Mouse (Mus musculus) liver, embryonic 16.5 days (tissue): Measurements from ENCODE around the gene Dnaja4. TPM values are rescaled to one million over a fixed set of nuclear protein-coding genes. Genes with fewer than 3 reads are reported as not detected.
A peak's percentile ranks its signal among the peaks of the same experiment; 100 is the strongest.

Experiments
- ATAC-seq: fragments of 200-750 bp; cut with Nextera tagmentation; 2 replicates; pipeline ENCODE4 v1.8.0; 2017; ENCODE audit warnings: low read depth, mild to moderate bottlenecking, moderate number of reproducible peaks, moderate library complexity
- H3K27ac ChIP-seq: fragments of 300-500 bp; sonication (generic); 2 replicates; pipeline ENCODE4 v1.5.1; 2014; ENCODE audit warnings: mild to moderate bottlenecking, low read length
- H3K27me3 ChIP-seq: fragments of 300-500 bp; sonication (generic); 2 replicates; pipeline ENCODE4 v1.6.1; 2014; ENCODE audit warnings: low read depth, low read length, mixed read lengths; ENCODE audit not compliant: control insufficient read depth, insufficient read depth
- H3K36me3 ChIP-seq: fragments of 300-500 bp; sonication (generic); 2 replicates; pipeline ENCODE4 v1.6.1; 2014; ENCODE audit warnings: mild to moderate bottlenecking; ENCODE audit not compliant: control insufficient read depth, insufficient read depth
- H3K4me1 ChIP-seq: fragments of 300-500 bp; sonication (generic); 2 replicates; pipeline ENCODE4 v1.6.1; 2014; ENCODE audit warnings: low read depth, low read length, mixed read lengths; ENCODE audit not compliant: control insufficient read depth
- H3K4me2 ChIP-seq: fragments of 300-500 bp; sonication (generic); 2 replicates; pipeline ENCODE4 v1.6.1; 2014; ENCODE audit warnings: low read depth, low read length, mixed read lengths
- H3K4me3 ChIP-seq: fragments of 300-500 bp; sonication (generic); 2 replicates; pipeline ENCODE4 v1.5.1; 2014; ENCODE audit warnings: low read depth, mild to moderate bottlenecking, low read length
- H3K9ac ChIP-seq: fragments of 300-500 bp; sonication (generic); 2 replicates; pipeline ENCODE4 v1.6.1; 2014; ENCODE audit warnings: low read depth, low read length
- H3K9me3 ChIP-seq: fragments of 300-500 bp; sonication (generic); replicated peaks from 2 replicates; pipeline ENCODE4 v1.6.1; 2016; ENCODE audit warnings: low read length; ENCODE audit not compliant: control insufficient read depth
- WGBS: fragments of 180-500 bp; shearing (Covaris S2); extraction: QIAGEN DNeasy Blood & Tissue Kit; methylation state at CpG from one replicate; pipeline ENCODE4 v1.1.7; 2014; ENCODE audit not compliant: insufficient replicate concordance; 5-methylcytosine and 5-hydroxymethylcytosine counted together
- microRNA-seq: library from miRNA; unstranded; fragments of <30 nt; microRNA quantifications from one replicate; pipeline ENCODE4, GENCODE M21; 2016
- polyA plus RNA-seq: library from polyadenylated mRNA; unstranded; fragments of >200 nt; fragmentation: Nextera tagmentation; extraction: Ambion mirVana; gene quantifications from 2 replicates; pipeline ENCODE4 v1.2.1, GENCODE M21; 2015

The Dnaja4 gene
- polyA plus RNA-seq, 1 experiment from 2014 or later: 18.4 TPM

DNA sequence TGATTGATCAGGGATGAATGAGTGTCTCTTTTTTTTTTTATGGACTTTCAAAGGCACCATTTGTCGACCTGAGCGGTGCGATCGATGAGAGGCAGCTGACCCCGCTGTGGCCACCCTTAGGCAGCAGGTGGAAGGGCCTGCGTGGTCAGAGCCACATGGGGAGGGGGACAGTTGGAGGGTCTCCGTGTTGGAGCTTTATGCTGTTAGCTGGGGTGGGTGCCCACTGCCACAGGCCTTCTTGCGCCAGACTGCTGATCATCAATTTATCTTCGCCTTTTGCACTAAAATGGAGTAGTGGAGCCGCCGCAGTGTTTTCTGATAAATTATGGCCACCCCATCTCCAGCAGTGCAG, 54.2 kb downstream of the Dnaja4 start:
- no peak overlapping the region for H3K9ac ChIP-seq
- H3K4me3 ChIP-seq: no peak overlapping the region
- no peak for ATAC-seq
- 57% methylated on average over 11 of the region's 11 CpGs for WGBS
- H3K27me3 ChIP-seq: no peaks in the 10 kb centered on the region
- H3K36me3 ChIP-seq: no peaks in the 10 kb centered on the region
- no peak overlapping the region for H3K4me2 ChIP-seq
- no peak overlapping the region for H3K27ac ChIP-seq
- H3K9me3 ChIP-seq: no peaks in the 10 kb centered on the region
- no peaks in the 10 kb centered on the region for H3K4me1 ChIP-seq

DNA sequence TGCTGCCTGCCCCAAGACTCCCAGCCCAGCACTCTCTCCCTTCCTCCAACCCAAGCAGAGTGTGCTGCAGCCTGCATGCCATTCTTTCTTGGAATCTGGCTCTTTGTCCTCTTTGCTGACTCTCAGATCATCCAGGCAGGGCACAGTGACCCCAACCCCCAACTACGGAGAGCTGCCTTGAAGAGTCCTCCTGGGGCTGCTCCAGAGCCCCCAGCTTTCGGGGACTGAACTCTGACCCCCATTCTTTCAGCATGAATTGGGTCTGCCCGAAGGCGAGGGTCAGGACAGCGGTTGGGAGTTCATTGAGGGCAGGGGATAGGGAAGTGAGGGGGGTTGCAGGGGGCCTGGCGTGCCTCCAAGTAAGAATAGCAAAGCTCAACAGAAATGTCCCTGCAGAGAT, 60.9 kb downstream of the Dnaja4 start:
- peaks cover 35% of the 10 kb centered on the region for H3K27me3 ChIP-seq
- no peak overlapping the region for H3K9ac ChIP-seq
- H3K36me3 ChIP-seq: no peaks in the 10 kb centered on the region
- H3K9me3 ChIP-seq: no peaks in the 10 kb centered on the region
- no peak for ATAC-seq
- H3K4me1 ChIP-seq: no peaks in the 10 kb centered on the region
- no peak overlapping the region for H3K4me3 ChIP-seq
- H3K4me2 ChIP-seq: no peak overlapping the region
- H3K27ac ChIP-seq: no peak overlapping the region
- 45% methylated on average over 6 of the region's 6 CpGs for WGBS

DNA sequence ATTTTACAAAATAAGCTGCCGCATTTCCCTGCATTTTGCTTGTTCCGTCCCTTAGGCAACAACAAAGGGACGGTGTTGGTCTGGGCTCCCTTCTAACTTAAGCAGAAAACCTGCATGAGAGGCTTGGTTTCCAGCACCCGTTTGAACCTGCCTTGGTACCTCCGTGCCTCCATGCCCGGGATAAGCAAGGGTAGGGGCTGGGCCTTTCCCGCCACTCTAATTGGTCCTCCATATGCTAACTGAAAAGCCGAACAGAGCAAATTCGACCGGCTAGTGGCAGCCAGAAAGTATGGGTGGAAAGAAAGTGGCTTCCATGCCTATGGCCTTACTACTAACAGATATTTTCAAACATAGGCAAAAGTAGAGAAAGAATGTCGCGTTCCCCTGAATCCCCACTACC, 65.4 kb downstream of the Dnaja4 start:
- Histone ChIP-seq H3K27ac (no peak overlapping the region), H3K27me3 (peaks cover 62% of the 10 kb centered on the region), H3K4me2 (0 out of 2 replicates have a peak overlapping the region, but pooled peaks have one; percentile 13), H3K9me3 (no peaks in the 10 kb centered on the region), H3K9ac (no peak overlapping the region), H3K4me1 (no peaks in the 10 kb centered on the region), H3K4me3 (no peak overlapping the region), H3K36me3 (no peaks in the 10 kb centered on the region)
- 18% methylated on average over 12 of the region's 12 CpGs for WGBS
- no peak for ATAC-seq

DNA sequence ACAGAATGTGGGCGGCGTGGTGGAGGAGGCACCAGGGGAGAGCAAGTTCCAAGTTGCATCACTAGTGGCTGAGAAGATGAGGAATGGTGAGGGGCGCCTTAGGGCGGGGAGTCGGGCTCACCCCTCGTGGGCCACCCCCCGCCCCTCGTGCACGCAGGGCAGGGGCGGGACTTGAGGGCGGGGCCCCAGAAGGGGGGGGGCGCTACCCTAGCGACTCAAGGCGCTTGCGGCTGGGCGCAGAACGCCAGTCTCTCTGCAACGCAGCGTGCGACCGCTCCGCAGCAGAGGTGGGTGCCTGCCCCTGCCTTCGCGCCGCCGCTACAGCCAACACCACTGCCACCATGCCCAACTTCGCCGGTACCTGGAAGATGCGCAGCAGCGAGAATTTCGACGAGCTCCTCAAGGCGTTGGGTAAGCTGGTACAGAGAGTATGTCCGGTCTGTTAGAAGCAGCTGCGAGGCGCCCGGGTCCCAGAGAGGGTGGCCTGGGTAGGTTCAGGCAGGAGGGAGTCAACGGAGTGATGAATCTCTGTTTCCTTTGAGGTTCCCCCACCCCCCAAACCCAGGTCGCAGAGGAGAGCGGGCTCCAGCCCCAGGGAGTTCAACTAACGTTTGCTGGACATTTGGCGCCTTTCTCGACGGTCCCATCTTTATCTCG, 66.0 kb downstream of the Dnaja4 start, which contains the start of gene Crabp1:
TSS of gene Crabp1 (plus strand) at position 188 of the 657 bp plus-strand sequence.
- no peak for ATAC-seq

DNA sequence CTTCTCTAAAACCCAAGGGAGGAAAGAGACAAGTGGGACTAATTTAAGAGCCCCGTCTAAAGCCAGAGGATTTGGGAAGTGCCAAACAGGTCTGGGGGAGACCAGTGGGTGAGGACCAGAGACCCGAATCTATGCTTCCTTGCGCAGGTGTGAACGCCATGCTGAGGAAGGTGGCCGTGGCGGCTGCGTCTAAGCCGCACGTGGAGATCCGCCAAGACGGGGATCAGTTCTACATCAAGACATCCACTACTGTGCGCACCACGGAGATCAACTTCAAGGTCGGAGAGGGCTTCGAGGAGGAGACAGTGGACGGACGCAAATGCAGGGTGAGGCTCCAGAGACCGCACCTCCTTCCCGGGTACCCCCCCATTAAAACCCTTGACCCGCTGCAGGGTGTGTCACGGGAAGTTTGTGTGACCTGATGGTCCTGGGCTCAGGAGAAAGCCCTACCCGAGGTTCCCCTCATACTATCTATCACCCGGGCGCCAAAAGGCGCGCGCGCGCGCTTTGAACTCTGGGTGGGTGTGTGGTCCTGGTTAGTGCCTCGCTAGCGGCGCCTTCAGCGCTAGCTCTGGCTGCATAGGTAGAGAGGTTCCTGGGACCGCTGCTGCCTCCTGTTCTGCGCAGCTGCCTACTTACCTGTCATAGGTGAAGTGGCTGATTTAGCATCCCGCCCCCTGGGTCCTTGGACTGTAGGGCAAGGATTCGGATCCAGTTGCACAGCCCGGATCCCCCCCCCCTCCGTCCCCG, 66.8 kb downstream of the Dnaja4 start:
- no peak overlapping the region for H3K4me3 ChIP-seq
- no peaks in the 10 kb centered on the region for H3K9me3 ChIP-seq
- ATAC-seq: no peak
- no peaks in the 10 kb centered on the region for H3K4me1 ChIP-seq
- WGBS: 2% methylated on average over 41 of the region's 41 CpGs
- H3K4me2 ChIP-seq: no peak overlapping the region
- no peaks in the 10 kb centered on the region for H3K36me3 ChIP-seq
- H3K27ac ChIP-seq: no peak overlapping the region
- H3K9ac ChIP-seq: no peak overlapping the region
- H3K27me3 ChIP-seq: peaks cover 69% of the 10 kb centered on the region

More for the DNA sequence above, 66.0 kb downstream of the Dnaja4 start, which contains the start of gene Crabp1:
- 0 out of 2 replicates have a peak within 1 kb of the TSS, but pooled peaks have one; percentile 13 for H3K4me2 ChIP-seq
- no peaks in the 10 kb centered on the region for H3K4me1 ChIP-seq
- peak within 1 kb of the TSS; percentile 11; the same call in 1 of the 2 replicates for H3K4me3 ChIP-seq
- no peak within 1 kb of the TSS for H3K9ac ChIP-seq
- peaks cover 63% of the 10 kb centered on the region for H3K27me3 ChIP-seq
- H3K27ac ChIP-seq: no peak within 1 kb of the TSS
- H3K36me3 ChIP-seq: no peaks in the 10 kb centered on the region
- WGBS: 1% methylated on average over 41 of the region's 45 CpGs
- no peaks in the 10 kb centered on the region for H3K9me3 ChIP-seq

Small RNA genes within 50 kb of the gene (microRNA-seq; reads per million reads assigned to microRNA genes)
- gene Mir5710: not detected

Other genes with a start within 250 kb of the Dnaja4 start
- gene Dmxl2, start 197.2 kb upstream of the Dnaja4 start, polyA plus RNA-seq: 0.96 and 1.4 TPM in 2 replicates
- not detected in 2 replicates for gene Sh2d7, start 159.9 kb upstream of the Dnaja4 start, polyA plus RNA-seq
- gene Cib2, start 138.7 kb upstream of the Dnaja4 start, polyA plus RNA-seq: 1.4 and 1.5 TPM in 2 replicates
- 55.1 and 63.6 TPM in 2 replicates for gene Idh3a, start 112.5 kb upstream of the Dnaja4 start, polyA plus RNA-seq
- 0.06 and 0.24 TPM in 2 replicates for gene Acsbg1, start 37.0 kb upstream of the Dnaja4 start, polyA plus RNA-seq
- 71.1 and 78.8 TPM in 2 replicates for gene Wdr61, start 35.6 kb downstream of the Dnaja4 start, polyA plus RNA-seq
- 0.15 and 0.32 TPM in 2 replicates for gene Crabp1, start 65.9 kb downstream of the Dnaja4 start, polyA plus RNA-seq
- 9.7 and 9.9 TPM in 2 replicates for gene Ireb2, start 164.9 kb downstream of the Dnaja4 start, polyA plus RNA-seq
- gene Hykk, start 218.4 kb downstream of the Dnaja4 start, polyA plus RNA-seq: 3.3 and 4.5 TPM in 2 replicates